Mouse (Mus musculus) R1 (cell line): ENCODE results near the gene Camk1d.
A peak's percentile ranks its signal among the peaks of the same experiment; 100 is the strongest.

Source experiments
- DNase-seq: peaks from one replicate; pipeline ENCODE4 v3.0.0-alpha.2; 2018; ENCODE audit warnings: low read depth, low spot score

Gene Camk1d

GRCm38 (mm10) chr2:5714211-5715053 is at the start of gene Camk1d:
Camk1d (minus strand) TSS chr2:5714515.
- peak; percentile 96 for DNase-seq

GRCm38 (mm10) chr2:5762031-5762430 is 47.7 kb upstream of the Camk1d start:
- peak; percentile 85 for DNase-seq

DNA sequence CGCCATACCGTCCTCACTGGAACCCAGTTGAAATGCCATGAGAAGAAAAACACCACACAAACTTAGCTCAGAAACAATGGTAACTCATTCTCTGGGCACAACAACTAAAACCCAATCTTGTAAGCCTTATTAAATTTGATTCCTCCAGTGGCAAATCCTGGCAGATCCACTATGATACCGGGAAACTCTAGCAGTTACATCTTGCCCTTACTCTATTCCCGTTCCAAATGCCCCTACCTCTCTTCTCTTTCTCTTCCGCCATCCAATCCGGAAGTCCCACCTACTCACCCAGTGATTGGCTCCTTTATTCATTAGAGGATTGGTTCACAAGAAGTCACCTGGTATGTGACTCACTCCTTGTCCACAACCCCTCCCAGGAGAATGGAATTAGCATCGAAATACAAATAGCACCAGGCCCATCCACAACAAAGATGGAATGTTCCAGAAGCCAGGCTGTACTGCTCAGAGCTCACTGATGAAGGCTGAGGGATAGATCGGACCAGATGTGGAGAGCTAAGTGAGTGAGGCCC is 46.2 kb upstream of the Camk1d start:
- peak; percentile 96 for DNase-seq

GRCm38 (mm10) chr2:5758569-5758968 is 44.3 kb upstream of the Camk1d start:
- no peak for DNase-seq

DNA sequence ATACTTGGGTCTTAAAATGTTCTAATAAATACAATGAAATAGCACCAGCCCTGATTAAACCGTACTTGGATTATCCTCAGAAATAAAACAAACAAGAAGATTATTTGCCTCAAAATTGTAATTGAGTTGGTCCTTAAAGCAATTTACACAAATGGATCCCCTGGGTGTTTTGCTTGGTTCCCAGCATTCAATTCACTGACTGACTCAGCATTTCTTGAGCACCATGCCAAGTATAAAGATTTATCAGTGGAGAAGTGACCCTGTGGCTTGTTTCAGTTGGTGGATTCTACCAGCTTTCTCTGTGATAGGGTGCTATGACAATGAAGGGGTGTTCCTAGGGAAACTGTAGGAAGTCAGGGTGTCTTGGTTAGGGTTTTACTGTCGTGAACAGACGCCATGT is 36.6 kb upstream of the Camk1d start:
- no peak for DNase-seq

GRCm38 (mm10) chr2:5749210-5749609 is 34.9 kb upstream of the Camk1d start:
- DNase-seq, result no peak

- DNase-seq, result peak; percentile 35
These were observed 33.3 kb upstream of the Camk1d start for GRCm38 (mm10) chr2:5747545-5748043.

- DNase-seq, result peak; percentile 22
These were observed 32.2 kb upstream of the Camk1d start for GRCm38 (mm10) chr2:5746529-5746928.

DNA sequence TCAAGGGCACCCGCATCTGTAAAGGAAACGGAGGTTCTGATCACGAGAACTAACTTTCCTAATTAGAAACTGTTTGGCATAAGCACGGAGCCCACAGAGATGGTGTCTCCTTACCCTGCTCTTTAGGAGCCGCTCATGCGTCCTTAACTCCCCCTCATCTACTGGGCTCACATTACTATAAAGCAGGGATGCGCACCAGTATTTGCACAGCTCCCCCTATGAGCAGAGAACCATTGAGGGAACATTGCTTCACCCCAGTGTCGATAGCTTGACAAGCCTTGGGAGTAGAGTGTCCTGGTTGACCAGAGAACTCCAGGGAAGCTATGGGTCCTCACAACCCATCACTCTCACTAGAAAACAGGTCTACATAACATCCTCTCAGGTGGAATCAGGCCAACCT is 29.6 kb upstream of the Camk1d start:
- DNase-seq, result no peak

- no peak for DNase-seq
These were observed 26.6 kb upstream of the Camk1d start for GRCm38 (mm10) chr2:5740913-5741312.

- DNase-seq, result no peak
These were observed 21.6 kb upstream of the Camk1d start for GRCm38 (mm10) chr2:5735881-5736280.

DNA sequence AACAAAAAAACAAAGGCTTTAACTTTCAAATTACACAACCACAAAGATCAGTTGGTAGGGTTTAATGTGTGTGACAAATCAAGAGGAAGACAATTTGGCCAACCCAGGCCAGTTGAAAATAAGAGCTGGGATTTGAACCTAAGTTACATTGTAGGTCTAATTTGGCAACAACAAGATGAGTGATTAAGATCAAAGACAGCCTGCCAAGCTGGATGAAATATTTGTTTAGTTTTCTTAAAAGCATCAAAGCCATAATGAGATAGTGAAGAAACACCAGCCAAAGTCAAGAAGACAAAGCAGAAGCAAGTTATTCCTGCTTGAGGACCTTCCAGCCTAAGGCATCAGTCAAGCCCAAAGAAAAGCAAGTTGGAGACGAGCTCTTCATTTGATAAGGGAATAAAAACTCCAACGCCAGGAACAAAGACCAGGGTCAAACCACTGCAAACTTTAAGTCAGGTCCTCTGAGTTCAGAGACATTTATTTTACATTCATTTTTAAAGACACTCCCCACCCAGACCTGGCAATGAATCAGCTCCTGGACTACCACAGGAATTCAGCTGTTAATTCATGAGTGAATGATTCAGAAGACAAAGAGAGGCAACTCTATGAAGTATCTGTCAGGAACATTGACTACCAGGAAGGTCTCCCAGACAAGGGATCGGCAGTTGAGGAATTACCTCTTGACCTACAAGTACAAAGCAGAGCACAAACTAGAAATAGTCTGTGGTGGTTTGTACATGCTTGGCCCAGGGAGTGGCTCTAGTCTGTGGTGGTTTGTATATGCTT is 19.2 kb upstream of the Camk1d start:
- DNase-seq, result no peak

DNA sequence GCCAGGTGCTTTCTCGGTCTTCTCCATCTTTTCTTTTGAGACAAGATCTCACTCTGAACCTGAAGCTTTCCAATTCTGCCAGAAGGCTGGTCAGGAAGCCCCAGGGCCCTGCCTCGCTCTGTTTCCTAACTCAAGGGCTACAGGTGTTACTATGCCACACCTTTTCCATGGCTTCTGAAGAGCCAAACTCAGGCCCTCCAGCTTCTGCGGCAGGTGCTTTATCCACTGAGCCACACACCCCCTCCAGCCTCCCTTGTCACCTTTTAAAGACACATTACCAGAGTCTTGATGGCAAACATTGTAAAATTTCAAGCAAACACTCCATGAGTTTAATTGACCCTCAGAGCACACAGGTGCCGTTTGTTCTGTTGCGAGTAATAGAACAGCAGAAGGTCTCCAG is 17.7 kb upstream of the Camk1d start:
- no peak for DNase-seq

DNA sequence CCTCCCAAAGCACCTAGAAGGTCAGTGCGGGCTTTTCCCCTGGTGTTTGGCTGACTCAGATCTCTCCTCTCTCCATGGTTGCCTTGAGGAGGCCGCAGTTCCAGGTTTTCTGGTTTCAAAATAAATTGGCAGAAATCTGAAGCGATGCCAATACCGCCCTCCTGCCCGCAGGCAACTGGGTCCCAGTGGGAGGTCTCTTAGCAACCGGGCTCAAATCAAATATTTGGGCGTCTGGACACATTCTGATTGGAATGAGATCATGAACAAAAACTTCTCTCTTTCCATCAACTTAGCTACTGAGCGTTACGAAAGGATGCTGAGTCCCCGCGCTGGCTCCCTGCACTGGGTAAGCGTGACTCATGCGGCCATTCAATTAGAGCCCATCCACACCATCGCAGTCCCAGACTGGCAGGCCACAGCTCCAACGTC is 16.1 kb upstream of the Camk1d start:
- DNase-seq, result peak; percentile 31

GRCm38 (mm10) chr2:5729931-5730330 is 15.6 kb upstream of the Camk1d start:
- DNase-seq, result no peak

GRCm38 (mm10) chr2:5725028-5725701 is 10.8 kb upstream of the Camk1d start:
- DNase-seq, result peak; percentile 75

GRCm38 (mm10) chr2:5717675-5718074 is 3.4 kb upstream of the Camk1d start:
- DNase-seq, result peak; percentile 55

DNA sequence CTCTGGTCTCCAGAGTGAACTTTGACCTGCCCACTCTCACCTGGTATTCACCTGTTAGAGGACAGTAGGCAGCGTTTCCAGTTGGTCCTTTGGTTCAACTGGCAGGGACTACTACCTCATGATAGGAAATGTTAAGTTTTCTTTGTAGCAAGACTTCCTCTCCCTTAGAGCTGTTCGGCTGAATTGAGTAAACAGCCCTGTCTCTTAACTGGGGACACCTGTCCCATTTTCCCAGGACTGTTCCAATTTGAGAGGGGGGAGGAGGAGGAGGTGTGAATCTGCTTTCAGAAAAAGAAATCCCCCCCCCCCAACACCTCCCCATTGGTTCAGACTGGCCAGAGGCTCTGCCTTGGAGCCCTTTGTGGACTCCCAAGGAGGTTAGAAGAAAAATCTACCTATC is 1.2 kb upstream of the Camk1d start:
- DNase-seq, result peak; percentile 80

DNA sequence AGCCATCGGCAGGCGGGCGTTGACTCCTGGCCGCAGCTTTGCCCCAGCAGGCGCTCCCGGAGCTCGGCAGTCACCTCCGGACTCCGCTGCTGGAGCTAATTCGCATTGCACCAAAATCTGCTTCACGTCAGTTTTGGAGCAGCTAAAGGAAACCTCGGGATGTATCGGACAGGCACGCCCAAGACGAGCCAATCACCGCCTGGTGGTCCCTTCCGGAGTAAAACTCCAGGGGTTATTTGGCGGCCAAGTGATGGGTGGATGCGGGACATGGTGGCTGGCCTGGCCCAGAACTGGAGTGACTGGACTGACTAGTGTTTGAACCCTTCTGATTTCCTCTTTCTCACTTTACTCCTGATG is 717 bp upstream of the Camk1d start:
- DNase-seq, result no peak

- DNase-seq, result peak; percentile 37
These were observed 747 bp downstream of the Camk1d start for GRCm38 (mm10) chr2:5713325-5714210.

DNA sequence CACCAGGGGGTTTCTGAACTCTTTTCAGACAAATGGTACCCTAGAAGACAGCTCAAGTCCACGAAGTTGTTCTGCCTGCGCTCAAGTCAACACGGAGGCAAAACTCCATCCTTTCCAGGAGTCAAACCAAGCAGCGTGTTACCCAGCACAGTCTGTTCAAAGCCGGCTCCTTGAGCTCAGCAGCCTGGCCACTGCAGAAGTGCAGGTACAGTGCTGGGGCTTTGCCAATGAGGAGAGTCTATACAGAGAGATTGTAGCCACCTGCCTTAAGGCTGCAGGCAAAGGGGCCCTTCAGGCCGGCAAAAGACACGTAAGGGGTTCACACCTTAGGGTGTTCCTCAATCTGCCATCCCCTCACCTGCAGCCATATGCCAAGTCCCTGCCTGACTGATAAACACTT is 2.1 kb downstream of the Camk1d start:
- DNase-seq, result no peak
